Mouse (Mus musculus) ES-E14 (cell line): ENCODE results near the gene Sbp.

Experiments
- CHD2 ChIP-seq: IDR thresholded peaks from 2 replicates; pipeline ENCODE4 v1.6.1; 2014; ENCODE audit warnings: mild to moderate bottlenecking, low read depth, low read length, inconsistent platforms
- HCFC1 ChIP-seq: IDR thresholded peaks from 2 replicates; pipeline ENCODE4 v1.6.1; 2012; ENCODE audit warnings: low read length, inconsistent platforms, borderline replicate concordance; ENCODE audit not compliant: insufficient read depth
- MAFK ChIP-seq: IDR thresholded peaks from 2 replicates; pipeline ENCODE4 v1.6.1; 2014; ENCODE audit warnings: mild to moderate bottlenecking, low read depth, low read length, inconsistent platforms; ENCODE audit not compliant: insufficient read depth
- ZC3H11A ChIP-seq: IDR thresholded peaks from 2 replicates; pipeline ENCODE4 v1.6.1; 2012; ENCODE audit warnings: low read depth, mild to moderate bottlenecking, inconsistent platforms, low read length, borderline replicate concordance
- ZNF384 ChIP-seq: IDR thresholded peaks from 2 replicates; pipeline ENCODE4 v1.6.1; 2012; ENCODE audit warnings: low read depth, low read length, inconsistent platforms

GRCm38 (mm10) chr17:23980297-23980909 is 38.9 kb downstream of the Sbp start, which contains the start of gene Prss30:
- TF ChIP-seq ZC3H11A (no peak), HCFC1 (no peak), ZNF384 (no peak), MAFK (no peak), CHD2 (no peak)
